Mouse (Mus musculus) megakaryocyte, embryonic 14.5 days (primary cell): Measurements from ENCODE around the gene Mttp.

Experiments used
- FLI1 ChIP-seq: IDR thresholded peaks from 2 replicates; pipeline ENCODE4 v1.6.1; 2012; ENCODE audit warnings: low read length, inconsistent platforms, mixed read lengths
- GATA1 ChIP-seq: IDR thresholded peaks from 3 replicates; pipeline ENCODE4 v1.6.1; 2012; ENCODE audit warnings: mixed read lengths, low read length, inconsistent platforms, borderline replicate concordance

DNA sequence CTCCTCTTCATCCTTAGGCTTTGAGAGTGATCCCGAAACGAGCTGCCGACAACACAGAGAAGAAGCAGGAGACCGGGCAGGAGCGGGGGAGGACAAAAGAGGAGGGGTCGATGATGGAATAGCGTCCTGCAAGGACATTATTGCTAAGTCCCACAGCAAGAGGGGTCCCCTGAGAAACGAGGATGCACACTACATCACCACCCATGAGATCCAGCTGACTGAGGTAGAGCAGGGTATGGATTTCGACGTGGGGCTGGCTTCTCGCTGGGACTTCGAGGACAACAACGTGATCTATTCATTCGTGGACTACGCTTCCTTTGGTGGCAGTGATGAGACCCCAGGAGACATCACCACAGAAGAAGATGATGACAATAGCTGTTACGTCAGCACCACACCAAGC is 78.8 kb downstream of the Mttp start:
- TF ChIP-seq FLI1, result no peak
- no peak for TF ChIP-seq GATA1
